Comparison of ENCODE assay signal across 8 mouse cellular contexts in genomic region chr15:84251227-84251626, GRCm38 (mm10). TPM values are rescaled to one million over a fixed set of nuclear protein-coding genes. Genes with fewer than 3 reads are reported as not detected.
DNase-seq lines count a peak whose midpoint lies in the region; ATAC-seq lines count a peak whose summit lies in the region.

No protein-coding gene starts in this region.

- H3K27me3 ChIP-seq in liver, embryonic 12.5 days (replicated peaks) = no peaks in the 10 kb centered on the region

- 79% methylated on average over 13 of the region's 13 CpGs for WGBS in liver, embryonic 12.5 days (ENCODE audit: insufficient replicate concordance)

- no peak for ATAC-seq in liver, embryonic 12.5 days

- no peak overlapping the region for H3K9ac ChIP-seq in liver, embryonic 12.5 days

- no peak overlapping the region for H3K27ac ChIP-seq in liver, embryonic 12.5 days

- H3K9me3 ChIP-seq in liver, embryonic 12.5 days (replicated peaks) = peaks cover 7% of the 10 kb centered on the region

- H3K36me3 ChIP-seq in liver, embryonic 12.5 days = peaks cover 6% of the 10 kb centered on the region; the same call in 1 of the 2 replicates

- DNase-seq in adrenal gland, adult 2 months = peak; percentile 87
- DNase-seq in adrenal gland, postnatal 14 days = peak; percentile 86
- peak; percentile 68 for DNase-seq in gastrocnemius, postnatal 14 days
- peak; percentile 52 for DNase-seq in kidney, postnatal 14 days
- no peak for DNase-seq in left cerebral cortex, adult 11 months (ENCODE audit: low spot score)
- DNase-seq in left cerebral cortex, adult 8-10 months (ENCODE audit: low spot score in 2 of 2) = no peak
- DNase-seq in layer of hippocampus, adult 11-12 months (ENCODE audit: low spot score) = no peak

- no peak overlapping the region for H3K4me3 ChIP-seq in liver, embryonic 12.5 days

- H3K4me2 ChIP-seq in liver, embryonic 12.5 days = no peak overlapping the region

- intact Hi-C loops in gastrocnemius, postnatal 14 days (cut with DNase I; ENCODE audit: low total_unique reads) = no loop called here

- H3K4me1 ChIP-seq in liver, embryonic 12.5 days = peaks cover 18% of the 10 kb centered on the region

RNA-seq across cellular contexts. Expression of gene Parvb, which starts 19.4 kb away (rescaled TPM):
- total RNA-seq in adrenal gland, adult 2 months (2021) = 10 to 100 TPM; 17.5 to 19.2 TPM
- polyA plus RNA-seq in adrenal gland, adult 2 months (2012; rRNA removed) = 8.3 and 9.4 TPM in 2 replicates
- total RNA-seq in adrenal gland, postnatal 14 days (2021) = 26.6 and 40.0 TPM in 2 replicates
- total RNA-seq in gastrocnemius, postnatal 14 days (2021) = 10 to 100 TPM; 54.4 to 64.5 TPM
- polyA plus RNA-seq in liver, embryonic 12.5 days (2016; fragmentation: Nextera tagmentation; extraction: Ambion mirVana) = 7.5 and 10.0 TPM in 2 replicates
- total RNA-seq in left cerebral cortex, adult 8-10 months (2022) = 10 to 100 TPM; 15.8 to 20.0 (median 17.9) TPM

RNA-seq across cellular contexts. Expression of gene Samm50, which starts 59.2 kb away (rescaled TPM):
- total RNA-seq in adrenal gland, adult 2 months (2021) = 100 to 1,000 TPM; 115 to 159 TPM
- 11.3 and 15.8 TPM in 2 replicates for polyA plus RNA-seq in adrenal gland, adult 2 months (2012; rRNA removed)
- 213 and 228 TPM in 2 replicates for total RNA-seq in adrenal gland, postnatal 14 days (2021)
- total RNA-seq in gastrocnemius, postnatal 14 days (2021) = 100 to 1,000 TPM; 178 to 203 TPM
- polyA plus RNA-seq in liver, embryonic 12.5 days (2016; fragmentation: Nextera tagmentation; extraction: Ambion mirVana) = 110 and 112 TPM in 2 replicates
- total RNA-seq in left cerebral cortex, adult 8-10 months (2022) = 100 to 1,000 TPM; 102 to 106 (median 104) TPM

Comparison
In these comparisons a context has a peak if more than half of its experiments do, and no peak if none do; other contexts are left out.
1. DNase-seq: peak in adrenal gland, adult 2 months (single experiment), adrenal gland, postnatal 14 days (single experiment), gastrocnemius, postnatal 14 days (single experiment) and kidney, postnatal 14 days (single experiment); none in left cerebral cortex, adult 11 months (single experiment), left cerebral cortex, adult 8-10 months (0 of 2) and layer of hippocampus, adult 11-12 months (single experiment).